Mouse (Mus musculus) urinary bladder, adult 2 months (tissue): Measurements from ENCODE around the gene Xkrx. TPM values are rescaled to one million over a fixed set of nuclear protein-coding genes. Genes with fewer than 3 reads are reported as not detected.
A peak's percentile ranks its signal among the peaks of the same experiment; 100 is the strongest.
"Not testable (repeated sequence)": the region's sequence is repeated elsewhere in the genome, so short reads cannot be mapped to it uniquely, and the experiment has no call there.

Source experiments
- DNase-seq: peaks from one replicate; pipeline ENCODE4 v3.0.0; 2022; ENCODE audit warnings: low spot score
- polyA plus RNA-seq: library from polyadenylated mRNA; depleted of rRNA; stranded (reverse); fragments of >200 nt; gene quantifications from 2 replicates; pipeline ENCODE4 v1.2.3, GENCODE M21; 2012; rRNA removed

The Xkrx gene
- polyA plus RNA-seq, result 3.4 and 3.8 TPM in 2 replicates

DNA sequence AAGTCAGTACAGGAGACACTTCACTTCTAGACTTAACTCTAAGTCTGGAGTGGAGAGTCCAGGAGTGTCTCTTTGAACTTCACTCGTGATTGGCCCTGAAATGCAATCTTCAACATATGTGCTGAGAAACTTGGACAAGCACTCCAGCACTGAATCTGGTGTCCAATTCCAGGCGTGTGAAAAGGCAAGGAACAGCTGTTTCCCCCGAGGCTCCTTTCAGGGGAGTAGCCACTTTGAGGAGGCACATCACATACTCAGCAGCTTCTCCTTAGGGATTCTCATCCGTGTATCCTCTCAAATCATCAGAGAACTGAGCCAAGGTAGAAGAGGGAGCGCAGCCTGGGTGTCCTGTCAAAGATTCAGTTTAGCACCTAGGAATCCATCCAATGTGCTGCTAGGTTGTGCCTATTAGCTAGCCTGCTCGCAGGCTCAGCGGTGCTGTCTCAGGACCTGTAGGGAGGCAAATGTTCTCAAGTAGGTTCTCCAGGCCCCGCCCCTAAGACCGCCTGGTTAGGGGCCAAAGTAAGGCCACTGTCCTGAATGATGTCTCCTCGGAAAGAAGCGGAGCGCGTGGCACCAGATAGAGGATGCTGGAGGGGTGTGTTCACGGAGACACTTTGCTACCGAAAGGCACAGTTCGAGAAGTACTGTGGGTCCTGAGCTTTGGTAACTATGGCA is at the start of gene Xkrx:
TSS of gene Xkrx (minus strand) at position 34 of the 678 bp plus-strand sequence.
- no peak for DNase-seq

DNA sequence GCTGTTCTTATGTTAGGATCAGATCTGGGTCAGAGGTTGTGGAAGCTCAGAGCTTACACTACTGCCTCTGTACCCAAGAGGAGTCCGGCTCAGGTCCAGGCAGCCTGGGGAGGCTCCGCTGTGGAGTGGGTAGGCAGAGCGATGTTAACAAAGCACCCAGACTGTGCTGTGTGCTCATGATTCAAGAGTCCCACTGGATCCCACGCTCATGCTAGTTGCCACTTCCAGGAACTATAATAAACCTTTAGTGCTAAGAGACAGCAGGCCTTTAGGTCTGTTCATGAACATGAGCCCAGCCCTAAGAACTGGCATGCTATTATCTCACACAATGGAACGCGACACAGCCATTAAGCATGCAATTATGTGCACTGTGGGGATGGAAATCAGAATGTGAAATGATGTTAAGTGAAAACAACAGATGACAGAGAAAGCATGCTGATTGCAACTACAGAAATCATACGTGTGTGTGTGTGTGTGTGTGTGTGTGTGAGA is 49.3 kb upstream of the Xkrx start:
- DNase-seq, result no peak

DNA sequence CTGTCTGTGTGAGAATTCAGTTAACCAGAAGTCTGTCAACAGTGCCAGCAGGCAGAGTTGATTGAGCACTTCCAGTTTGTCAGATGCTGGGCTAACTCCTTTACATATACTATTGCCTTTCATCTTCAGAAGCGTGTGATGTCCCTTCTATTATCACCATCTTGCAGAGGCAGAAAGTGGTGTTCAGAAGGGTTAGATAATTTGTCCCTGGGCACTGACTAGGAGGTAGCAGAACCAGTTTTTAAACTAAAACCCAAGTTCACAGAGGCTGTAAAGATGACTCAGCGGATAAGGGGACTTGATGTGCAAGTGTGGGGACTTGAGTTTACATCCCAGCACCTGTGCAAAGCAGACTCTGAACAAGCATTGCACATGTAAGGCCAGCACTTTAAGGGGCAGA is 46.6 kb upstream of the Xkrx start:
- DNase-seq, result no peak

DNA sequence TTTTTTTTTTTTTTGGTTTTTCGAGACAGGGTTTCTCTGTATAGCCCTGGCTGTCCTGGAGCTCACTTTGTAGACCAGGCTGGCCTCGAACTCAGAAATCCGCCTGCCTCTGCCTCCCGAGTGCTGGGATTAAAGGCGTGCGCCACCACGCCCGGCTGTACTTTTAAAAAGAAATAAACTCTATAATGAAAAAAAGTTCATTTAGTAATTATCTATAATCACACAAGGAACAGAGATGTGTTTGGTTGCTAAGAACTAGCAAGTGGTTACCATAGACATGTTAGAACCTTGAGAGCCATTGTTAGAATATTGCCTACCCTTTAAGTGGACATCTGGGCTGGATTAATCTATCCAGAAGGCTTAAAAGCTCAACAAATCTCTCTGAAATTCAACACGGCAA is 25.3 kb upstream of the Xkrx start, which contains the start of gene Arl13a:
TSS of gene Arl13a (plus strand) at position 301 of the 400 bp plus-strand sequence.
- DNase-seq, result not testable (repeated sequence)

GRCm38 (mm10) chrX:134174699-134175098 is 12.8 kb upstream of the Xkrx start:
- DNase-seq, result no peak

DNA sequence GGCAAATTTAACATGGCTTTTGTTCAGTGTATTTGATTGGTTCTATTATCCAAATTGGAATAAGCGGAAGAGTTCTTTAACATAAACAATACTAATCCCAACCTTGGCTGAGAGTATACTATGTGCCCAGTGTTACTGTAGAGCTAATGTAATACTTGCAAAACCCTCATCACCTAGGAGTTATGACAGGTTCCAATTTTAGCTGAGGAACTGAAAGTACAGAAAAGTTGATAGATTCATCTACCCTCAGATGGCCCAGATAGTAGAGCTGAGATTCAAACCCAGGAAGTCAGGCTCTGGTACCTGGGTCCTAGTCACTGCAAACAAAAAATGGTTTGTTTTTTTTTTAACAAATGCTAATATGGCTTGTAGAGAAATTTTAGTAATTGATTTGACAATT is 8.7 kb upstream of the Xkrx start:
- no peak for DNase-seq

GRCm38 (mm10) chrX:134163484-134163883 is 1.6 kb upstream of the Xkrx start:
- DNase-seq, result no peak

DNA sequence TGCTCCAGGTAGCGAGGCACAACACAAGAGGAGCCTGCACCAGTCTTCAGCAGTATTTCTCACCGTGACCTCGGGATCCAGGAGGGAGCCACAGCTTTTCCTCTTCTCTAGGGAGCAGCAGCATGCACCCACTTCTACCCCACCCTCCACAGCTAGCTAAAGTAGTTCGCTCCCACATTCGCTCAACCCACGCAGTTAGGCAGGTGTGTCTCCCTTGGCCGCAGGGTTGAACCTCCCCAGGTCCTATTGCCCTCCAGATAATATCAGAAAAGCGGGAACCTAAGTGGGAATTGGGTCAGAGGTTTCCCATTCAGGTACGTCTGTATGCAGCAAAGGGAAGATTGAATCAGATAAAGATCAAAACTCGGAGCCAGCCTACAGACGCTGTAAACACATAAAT is 950 bp upstream of the Xkrx start:
- DNase-seq, result peak; percentile 23

DNA sequence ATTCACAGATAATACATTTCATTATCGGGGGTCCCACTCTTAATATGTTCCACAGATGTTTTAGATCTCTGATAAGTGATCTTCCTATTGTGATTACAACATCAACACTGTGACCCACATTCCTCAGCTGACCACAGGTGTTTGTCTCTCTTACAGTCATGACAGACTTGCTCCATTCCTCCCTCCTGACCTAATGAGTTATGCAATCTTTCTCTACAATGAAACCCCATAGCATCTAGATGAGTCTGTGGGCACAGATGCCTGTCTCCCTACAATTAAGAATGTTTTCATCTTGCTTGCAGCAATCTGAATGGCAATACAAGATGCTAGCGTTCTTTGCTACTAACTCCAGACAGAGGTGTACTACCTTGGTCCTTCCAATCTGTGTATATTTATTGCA is 1.4 kb downstream of the Xkrx start:
- DNase-seq, result no peak

DNA sequence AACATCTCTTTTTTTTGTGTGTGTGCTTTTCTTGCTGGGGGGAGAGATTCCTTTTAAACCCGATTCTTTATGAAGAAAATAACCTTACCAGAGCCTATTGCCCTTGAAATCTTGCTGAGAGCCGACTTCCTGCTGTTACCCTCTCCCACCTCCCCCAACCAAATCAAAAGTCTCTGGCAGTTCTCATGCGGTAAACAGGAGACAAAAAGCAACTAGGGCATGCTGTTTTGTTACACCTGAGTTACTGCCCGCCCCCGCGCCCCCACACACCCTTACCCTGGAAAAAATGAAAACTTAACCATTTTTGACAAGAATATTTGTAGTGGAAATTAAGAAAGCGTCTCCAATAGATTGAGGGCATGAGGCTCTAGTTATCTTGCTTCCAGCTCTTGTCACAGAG is 3.7 kb downstream of the Xkrx start:
- DNase-seq, result no peak

GRCm38 (mm10) chrX:134141986-134142385 is 19.9 kb downstream of the Xkrx start:
- no peak for DNase-seq

DNA sequence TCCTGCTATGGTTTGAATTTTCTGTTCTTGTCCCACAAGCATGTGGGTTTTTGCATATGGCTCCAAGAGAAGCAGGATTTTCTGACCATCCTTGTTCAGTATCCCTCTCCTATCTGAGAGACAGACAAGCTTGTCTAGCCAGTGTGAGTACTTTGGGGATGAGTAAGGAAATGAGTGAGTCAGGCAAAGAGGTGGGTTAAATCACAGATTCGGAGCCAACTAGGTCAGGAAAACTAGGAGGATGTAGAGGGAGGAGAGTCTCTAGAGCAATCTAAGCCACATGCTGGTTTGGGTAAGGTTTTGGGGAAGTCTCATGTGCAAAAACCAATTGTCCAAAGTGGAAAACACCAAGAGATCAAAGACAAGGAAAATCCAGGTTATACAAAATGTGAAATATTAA is 20.3 kb downstream of the Xkrx start:
- DNase-seq, result no peak

GRCm38 (mm10) chrX:134140024-134140423 is 21.9 kb downstream of the Xkrx start:
- no peak for DNase-seq

DNA sequence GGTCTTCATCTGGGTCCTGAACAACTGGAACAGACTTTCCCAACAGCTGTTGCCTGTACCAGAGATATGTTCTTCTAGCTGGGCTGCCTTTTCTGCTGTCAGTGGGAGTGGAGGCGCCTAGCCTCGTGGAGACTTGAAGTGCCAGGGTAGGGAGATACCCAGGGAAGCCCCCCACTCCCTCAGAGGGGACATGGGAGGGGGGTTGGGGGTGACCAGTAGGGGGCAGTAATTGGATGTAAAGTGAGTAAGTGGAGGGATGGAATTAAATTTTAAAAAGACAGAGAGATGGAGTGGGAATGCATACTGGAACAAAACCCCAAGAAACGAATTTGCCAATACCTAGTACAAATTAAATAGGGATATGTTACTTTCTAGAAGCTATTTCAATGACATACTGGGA is 28.1 kb downstream of the Xkrx start:
- DNase-seq, result no peak

DNA sequence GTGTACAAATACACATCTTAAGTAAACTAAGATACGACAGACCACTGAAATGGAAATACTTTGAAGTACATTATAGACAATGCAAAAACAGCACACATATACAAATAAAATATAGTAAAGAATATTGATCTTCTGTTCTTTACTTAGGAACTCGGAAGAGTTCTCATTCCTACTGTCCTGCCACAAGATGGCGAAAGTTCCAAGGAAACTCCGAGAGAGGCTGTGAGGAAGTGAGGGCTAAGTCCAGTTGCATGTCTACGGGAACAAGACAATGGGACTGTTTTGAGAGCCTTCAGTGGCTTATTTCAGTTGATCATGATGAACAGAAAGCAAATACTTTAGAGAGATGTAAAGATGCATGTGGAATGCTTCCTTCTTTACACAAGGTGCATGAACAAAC is 29.6 kb downstream of the Xkrx start:
- DNase-seq, result no peak

DNA sequence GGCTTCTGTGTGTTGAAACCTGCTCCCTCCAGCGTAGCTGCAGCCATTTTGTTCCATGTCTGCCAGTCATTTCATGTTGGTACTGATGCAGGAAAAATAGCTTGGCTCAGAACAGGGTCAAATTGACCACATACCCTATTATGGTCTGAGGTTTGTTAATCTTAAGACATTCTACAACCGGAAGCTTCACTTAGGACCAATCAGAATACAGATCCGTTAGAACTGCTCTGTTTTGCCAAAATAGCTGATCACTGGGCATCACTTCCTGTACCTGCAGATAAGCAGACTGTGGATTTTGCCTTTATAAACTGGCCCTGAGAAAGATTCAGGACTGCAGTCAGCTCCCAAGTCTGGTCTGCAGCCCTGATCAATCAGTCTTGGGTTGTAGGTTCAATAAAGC is 33.3 kb downstream of the Xkrx start:
- DNase-seq, result no peak

- no peak for DNase-seq
Observed at GRCm38 (mm10) chrX:134116417-134116816, 45.5 kb downstream of the Xkrx start.

GRCm38 (mm10) chrX:134111767-134112166 is 50.1 kb downstream of the Xkrx start:
- no peak for DNase-seq

- DNase-seq, result no peak
Observed at GRCm38 (mm10) chrX:134102641-134103040, 59.2 kb downstream of the Xkrx start.

Other genes with a start within 250 kb of the Xkrx start
- 6.8 and 6.9 TPM in 2 replicates for gene Sytl4, start 180.3 kb downstream of the Xkrx start, polyA plus RNA-seq
- gene Cstf2, start 102.9 kb downstream of the Xkrx start, polyA plus RNA-seq, result 11.5 and 13.0 TPM in 2 replicates
- gene Arl13a, start 25.4 kb upstream of the Xkrx start, polyA plus RNA-seq, result not detected in 2 replicates
- 0.07 and 0.08 TPM in 2 replicates for gene Nox1, start 59.9 kb upstream of the Xkrx start, polyA plus RNA-seq
- gene Trmt2b, start 114.9 kb upstream of the Xkrx start, polyA plus RNA-seq, result 23.1 and 24.3 TPM in 2 replicates
- gene Tmem35a, start 133.1 kb upstream of the Xkrx start, polyA plus RNA-seq, result 0.61 and 0.83 TPM in 2 replicates
- gene Cenpi, start 146.0 kb upstream of the Xkrx start, polyA plus RNA-seq, result 0.87 and 0.93 TPM in 2 replicates
- gene Drp2, start 242.5 kb upstream of the Xkrx start, polyA plus RNA-seq, result 1.5 TPM in 2 replicates